Mouse (Mus musculus) stomach, postnatal 0 days (tissue): ENCODE measurements around the gene Bicc1.

Source experiments
- CTCF ChIP-seq: IDR thresholded peaks from 2 replicates; pipeline ENCODE4 v1.5.1; 2016; ENCODE audit warnings: antibody characterized with exemption, low read depth, mild to moderate bottlenecking, moderate library complexity
- EP300 ChIP-seq: optimal IDR thresholded peaks from 2 replicates; pipeline ENCODE3; 2016; ENCODE audit warnings: antibody characterized with exemption

DNA sequence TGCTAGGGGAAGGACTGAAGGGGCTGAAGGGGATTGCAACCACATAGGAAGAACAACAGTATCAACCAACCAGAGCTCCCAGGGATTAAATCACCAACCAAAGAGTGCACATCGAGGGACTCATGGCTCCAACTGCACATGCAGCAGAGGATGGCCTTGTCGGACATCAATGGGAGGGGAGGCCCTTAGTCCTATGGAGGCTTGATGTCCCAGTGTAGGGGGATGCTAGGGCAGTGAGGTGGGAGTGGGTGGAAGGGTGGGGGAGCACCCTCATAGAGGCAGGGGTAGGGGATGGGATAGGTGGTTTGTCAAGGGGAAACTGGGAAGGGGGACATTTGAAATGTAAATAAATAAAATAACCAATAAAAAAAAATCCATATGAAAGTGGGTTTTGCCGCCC is 152.5 kb downstream of the Bicc1 start:
- TF ChIP-seq CTCF (no peak), EP300 (no peak)
